ENCODE assay signal across 9 mouse cellular contexts in genomic region chr9:59692145-59692544, GRCm38 (mm10). TPM values are rescaled to one million over a fixed set of nuclear protein-coding genes. Genes with fewer than 3 reads are reported as not detected.
DNase-seq lines count a peak whose midpoint lies in the region; ATAC-seq and TF ChIP-seq lines count a peak whose summit lies in the region.
"Had no signal": no experiment of that assay in that cellular context is flagged by ENCODE, and none has a peak within 500 bp of the region (broad histone marks: within the 10 kb centered on the region; RNA-seq: fewer than 3 reads in every experiment).

No protein-coding gene starts in this region.

- peak overlapping the region; percentile 70 for H3K27ac ChIP-seq in embryonic facial prominence, embryonic 13.5 days
- H3K27ac ChIP-seq in hindbrain, embryonic 13.5 days, result no peak overlapping the region
- no peak overlapping the region; the same call in 1 of the 2 replicates for H3K27ac ChIP-seq in limb, embryonic 13.5 days
- no peak overlapping the region for H3K27ac ChIP-seq in midbrain, postnatal 0 days (ENCODE audit: low read depth, low read length)
- H3K27ac ChIP-seq: liver, embryonic 14.5 days had no signal

- peak; percentile 86 for DNase-seq in MN1 (ENCODE audit: low spot score)
- peak; percentile 68 for DNase-seq in midbrain, postnatal 0 days (ENCODE audit: low spot score)
- no peak for DNase-seq in T-cell, adult 2 months (ENCODE audit: low spot score)
- DNase-seq in thymus, adult 18-20 months, result no peak

- no peak for ATAC-seq in embryonic facial prominence, embryonic 13.5 days (ENCODE audit: insufficient number of reproducible peaks, insufficient read depth, low FRiP score, low TSS enrichment, low read depth)
- ATAC-seq in hindbrain, embryonic 13.5 days (ENCODE audit: low FRiP score), result peak; percentile 82
- ATAC-seq in limb, embryonic 13.5 days (ENCODE audit: low FRiP score, low read depth), result peak; percentile 22; the same call in 1 of the 2 replicates
- ATAC-seq in midbrain, postnatal 0 days (ENCODE audit: low FRiP score), result peak; percentile 76

- peak overlapping the region; percentile 34 for H3K4me3 ChIP-seq in C2C12 (ENCODE audit: insufficient read depth, poor library complexity, severe bottlenecking)
- H3K4me3 ChIP-seq in embryonic facial prominence, embryonic 13.5 days, result peak overlapping the region; percentile 38
- peak overlapping the region; percentile 35 for H3K4me3 ChIP-seq in hindbrain, embryonic 13.5 days
- peak overlapping the region; percentile 36 for H3K4me3 ChIP-seq in limb, embryonic 13.5 days
- H3K4me3 ChIP-seq in midbrain, postnatal 0 days (ENCODE audit: low read depth, low read length), result peak overlapping the region; percentile 31; the same call in 1 of the 2 replicates

- no peaks in the 10 kb centered on the region for H3K36me3 ChIP-seq in C2C12 (ENCODE audit: control insufficient read depth, insufficient read depth)
- no peaks in the 10 kb centered on the region for H3K36me3 ChIP-seq in embryonic facial prominence, embryonic 13.5 days
- H3K36me3 ChIP-seq in hindbrain, embryonic 13.5 days, result no peaks in the 10 kb centered on the region
- no peaks in the 10 kb centered on the region for H3K36me3 ChIP-seq in limb, embryonic 13.5 days
- no peaks in the 10 kb centered on the region for H3K36me3 ChIP-seq in midbrain, postnatal 0 days (ENCODE audit: insufficient read depth, low read length)

- peaks cover 30% of the 10 kb centered on the region for H3K79me2 ChIP-seq in C2C12 (ENCODE audit: control insufficient read depth, insufficient read depth)

- no peak for TF ChIP-seq CTCF in C2C12 (IDR thresholded peaks at IDR 0.05; ENCODE audit: control insufficient read depth, insufficient read depth, insufficient read length)
- no peak for TF ChIP-seq CTCF in midbrain, postnatal 0 days (IDR thresholded peaks at IDR 0.05)

- no peaks in the 10 kb centered on the region for H3K9me3 ChIP-seq in embryonic facial prominence, embryonic 13.5 days
- H3K9me3 ChIP-seq in hindbrain, embryonic 13.5 days, result no peaks in the 10 kb centered on the region
- no peaks in the 10 kb centered on the region for H3K9me3 ChIP-seq in limb, embryonic 13.5 days
- no peaks in the 10 kb centered on the region for H3K9me3 ChIP-seq in midbrain, postnatal 0 days (ENCODE audit: low read length)

- peaks cover 28% of the 10 kb centered on the region for H3K4me1 ChIP-seq in embryonic facial prominence, embryonic 13.5 days
- peaks cover 15% of the 10 kb centered on the region for H3K4me1 ChIP-seq in hindbrain, embryonic 13.5 days (replicated peaks)
- peaks cover 31% of the 10 kb centered on the region for H3K4me1 ChIP-seq in limb, embryonic 13.5 days
- H3K4me1 ChIP-seq in midbrain, postnatal 0 days (ENCODE audit: insufficient read depth, low read length), result peaks cover 7% of the 10 kb centered on the region

- H3K4me2 ChIP-seq in embryonic facial prominence, embryonic 13.5 days, result peak overlapping the region; percentile 65
- peak overlapping the region; percentile 57 for H3K4me2 ChIP-seq in hindbrain, embryonic 13.5 days
- peak overlapping the region; percentile 63 for H3K4me2 ChIP-seq in limb, embryonic 13.5 days (replicated peaks)
- H3K4me2 ChIP-seq in midbrain, postnatal 0 days (ENCODE audit: low read depth, low read length, poor library complexity, severe bottlenecking), result peak overlapping the region; percentile 56

- WGBS in embryonic facial prominence, embryonic 13.5 days, result 21% methylated on average over 9 of the region's 9 CpGs
- 35% methylated on average over 9 of the region's 9 CpGs for WGBS in hindbrain, embryonic 13.5 days
- WGBS in limb, embryonic 13.5 days, result 21% methylated on average over 9 of the region's 9 CpGs
- 37% methylated on average over 9 of the region's 9 CpGs for WGBS in midbrain, postnatal 0 days

- peaks cover 5% of the 10 kb centered on the region for H3K79me3 ChIP-seq in C2C12 (ENCODE audit: low read depth)

- H3K27me3 ChIP-seq in C2C12 (ENCODE audit: control insufficient read depth, insufficient read depth, insufficient read length), result no peaks in the 10 kb centered on the region
- no peaks in the 10 kb centered on the region for H3K27me3 ChIP-seq in embryonic facial prominence, embryonic 13.5 days
- H3K27me3 ChIP-seq in hindbrain, embryonic 13.5 days, result no peaks in the 10 kb centered on the region
- no peaks in the 10 kb centered on the region for H3K27me3 ChIP-seq in limb, embryonic 13.5 days
- H3K27me3 ChIP-seq in midbrain, postnatal 0 days (ENCODE audit: insufficient read depth, low read length), result no peaks in the 10 kb centered on the region

- peak overlapping the region; percentile 0 for H3ac ChIP-seq in C2C12 (ENCODE audit: control insufficient read depth, insufficient read length, low read depth)

- peak overlapping the region; percentile 32 for H3K9ac ChIP-seq in embryonic facial prominence, embryonic 13.5 days
- peak overlapping the region; percentile 53; the same call in 1 of the 2 replicates for H3K9ac ChIP-seq in hindbrain, embryonic 13.5 days
- peak overlapping the region; percentile 55 for H3K9ac ChIP-seq in limb, embryonic 13.5 days
- H3K9ac ChIP-seq in midbrain, postnatal 0 days (replicated peaks; ENCODE audit: low read length, poor library complexity, severe bottlenecking), result no peak overlapping the region
- H3K9ac ChIP-seq: liver, embryonic 14.5 days had no signal

TF ChIP-seq in C2C12, 6 proteins besides CTCF, POLR2A, EP300 and RAD21:
- TF ChIP-seq MAX (IDR thresholded peaks at IDR 0.05) (peak; percentile 92), MYOG (IDR thresholded peaks at IDR 0.05; ENCODE audit: control insufficient read depth, extremely low read depth, insufficient read length) (no peak), USF1 (IDR thresholded peaks at IDR 0.05; ENCODE audit: low read depth) (peak; percentile 89)

RNA-seq across cellular contexts. Expression of gene Gramd2, which starts 12.2 kb away (rescaled TPM):
- polyA plus RNA-seq in C2C12 (2012; fragmentation: generic; extraction: Trizol), result 1.8 TPM
- polyA plus RNA-seq in embryonic facial prominence, embryonic 13.5 days (2015; fragmentation: Nextera tagmentation; extraction: Ambion mirVana), result 1.6 and 2.0 TPM in 2 replicates
- polyA plus RNA-seq in hindbrain, embryonic 13.5 days (2015; fragmentation: Nextera tagmentation; extraction: Ambion mirVana), result 2.2 and 2.6 TPM in 2 replicates
- polyA plus RNA-seq in limb, embryonic 13.5 days (2015; fragmentation: Nextera tagmentation; extraction: Ambion mirVana), result 1.0 TPM in 2 replicates
- total RNA-seq in midbrain, postnatal 0 days (2014; rRNA removed), result 8.9 and 12.1 TPM in 2 replicates
- 4.4 and 5.2 TPM in 2 replicates for polyA plus RNA-seq in midbrain, postnatal 0 days (2015; fragmentation: Nextera tagmentation; extraction: Ambion mirVana)

RNA-seq across cellular contexts. Expression of gene Pkm, which starts 36.0 kb away (rescaled TPM):
- polyA plus RNA-seq in C2C12 (2012; fragmentation: generic; extraction: Trizol), result 4,379 TPM
- 1,264 and 1,360 TPM in 2 replicates for polyA plus RNA-seq in embryonic facial prominence, embryonic 13.5 days (2015; fragmentation: Nextera tagmentation; extraction: Ambion mirVana)
- 1,130 and 1,207 TPM in 2 replicates for polyA plus RNA-seq in hindbrain, embryonic 13.5 days (2015; fragmentation: Nextera tagmentation; extraction: Ambion mirVana)
- polyA plus RNA-seq in limb, embryonic 13.5 days (2015; fragmentation: Nextera tagmentation; extraction: Ambion mirVana), result 1,325 and 1,327 TPM in 2 replicates
- 722 and 739 TPM in 2 replicates for total RNA-seq in midbrain, postnatal 0 days (2014; rRNA removed)
- 780 and 851 TPM in 2 replicates for polyA plus RNA-seq in midbrain, postnatal 0 days (2015; fragmentation: Nextera tagmentation; extraction: Ambion mirVana)

RNA-seq across cellular contexts. Expression of gene Senp8, which starts 58.4 kb away (rescaled TPM):
- 2.1 TPM for polyA plus RNA-seq in C2C12 (2012; fragmentation: generic; extraction: Trizol)
- 11.4 TPM in 2 replicates for polyA plus RNA-seq in embryonic facial prominence, embryonic 13.5 days (2015; fragmentation: Nextera tagmentation; extraction: Ambion mirVana)
- 14.3 TPM in 2 replicates for polyA plus RNA-seq in hindbrain, embryonic 13.5 days (2015; fragmentation: Nextera tagmentation; extraction: Ambion mirVana)
- polyA plus RNA-seq in limb, embryonic 13.5 days (2015; fragmentation: Nextera tagmentation; extraction: Ambion mirVana), result 8.8 and 11.1 TPM in 2 replicates
- 5.2 and 5.4 TPM in 2 replicates for total RNA-seq in midbrain, postnatal 0 days (2014; rRNA removed)
- 5.1 and 5.2 TPM in 2 replicates for polyA plus RNA-seq in midbrain, postnatal 0 days (2015; fragmentation: Nextera tagmentation; extraction: Ambion mirVana)

RNA-seq across cellular contexts. Expression of gene Myo9a, which starts 58.6 kb away (rescaled TPM):
- polyA plus RNA-seq in C2C12 (2012; fragmentation: generic; extraction: Trizol), result 2.5 TPM
- polyA plus RNA-seq in embryonic facial prominence, embryonic 13.5 days (2015; fragmentation: Nextera tagmentation; extraction: Ambion mirVana), result 16.9 and 19.3 TPM in 2 replicates
- 24.3 and 24.7 TPM in 2 replicates for polyA plus RNA-seq in hindbrain, embryonic 13.5 days (2015; fragmentation: Nextera tagmentation; extraction: Ambion mirVana)
- 16.8 and 17.5 TPM in 2 replicates for polyA plus RNA-seq in limb, embryonic 13.5 days (2015; fragmentation: Nextera tagmentation; extraction: Ambion mirVana)
- 38.3 and 68.5 TPM in 2 replicates for total RNA-seq in midbrain, postnatal 0 days (2014; rRNA removed)
- polyA plus RNA-seq in midbrain, postnatal 0 days (2015; fragmentation: Nextera tagmentation; extraction: Ambion mirVana), result 13.6 and 16.5 TPM in 2 replicates

Comparison
In these comparisons a context has a peak if more than half of its experiments do, and no peak if none do; other contexts are left out.
1. DNase-seq: peak in MN1 (single experiment) and midbrain, postnatal 0 days (single experiment); none in T-cell, adult 2 months (single experiment) and thymus, adult 18-20 months (0 of 2).
2. Peak in every context shown above with its lines, with median percentiles within 50 percentile points of each other: H3K4me3 ChIP-seq and H3K4me2 ChIP-seq.